Mouse (Mus musculus) mature B cell (primary cell): ENCODE data around the gene Adgrl2.

Experiments
- in situ Hi-C: fragments of 300-500 bp; cut with MboI; formaldehyde crosslinking; loops from 2 replicates; pipeline ENCODE4 v1.14.3; 2019

The Adgrl2 gene

DNA sequence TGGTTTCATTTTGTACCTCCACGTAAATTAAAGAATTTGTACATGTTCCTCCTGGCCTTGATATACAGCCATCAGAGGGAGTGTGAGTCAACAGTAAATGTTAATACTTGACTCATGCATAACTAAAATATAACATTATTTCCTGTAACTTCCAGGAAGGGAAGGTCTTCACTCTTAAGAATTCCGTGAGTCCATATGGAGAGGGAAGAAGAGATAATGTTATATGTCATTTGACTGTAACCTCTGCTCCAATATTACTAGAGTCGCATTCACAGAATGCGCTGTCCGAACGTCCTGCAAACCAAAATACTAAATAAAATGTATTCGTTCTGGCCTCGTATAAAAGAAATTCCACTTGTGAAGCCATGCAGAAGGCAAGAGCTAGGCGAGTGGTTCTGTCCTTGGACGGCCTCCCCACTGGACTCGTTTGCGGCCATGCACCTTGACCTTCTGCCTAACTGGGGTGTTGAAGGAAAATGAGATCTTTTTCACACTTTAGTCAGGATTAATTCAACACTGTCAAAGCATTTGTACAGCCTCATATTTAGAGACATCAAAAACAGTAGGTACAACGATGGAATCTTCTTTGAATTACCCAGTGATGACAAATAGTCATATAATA is 68.3 kb downstream of the Adgrl2 start:
- in situ Hi-C loops = no loop called here

DNA sequence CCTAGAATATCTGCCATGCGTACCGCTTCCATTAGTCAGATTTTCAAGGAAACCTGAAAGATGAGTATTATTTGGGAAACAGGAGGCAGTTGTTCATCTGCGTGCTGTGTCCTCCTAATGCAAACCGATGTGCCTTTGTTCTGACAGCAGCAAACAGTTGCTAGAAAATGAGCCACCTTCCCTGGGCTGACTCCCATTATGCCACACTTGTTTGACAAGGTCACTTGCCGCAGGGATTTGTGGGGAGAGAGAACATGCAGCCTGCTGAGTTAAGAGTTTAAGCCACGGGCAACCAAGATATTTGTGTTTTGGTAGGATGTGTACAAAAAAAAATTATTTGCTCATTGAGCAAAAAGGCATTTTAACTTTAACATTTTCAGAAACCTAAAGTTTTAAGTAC is 69.5 kb downstream of the Adgrl2 start:
- in situ Hi-C loops = no loop called here

DNA sequence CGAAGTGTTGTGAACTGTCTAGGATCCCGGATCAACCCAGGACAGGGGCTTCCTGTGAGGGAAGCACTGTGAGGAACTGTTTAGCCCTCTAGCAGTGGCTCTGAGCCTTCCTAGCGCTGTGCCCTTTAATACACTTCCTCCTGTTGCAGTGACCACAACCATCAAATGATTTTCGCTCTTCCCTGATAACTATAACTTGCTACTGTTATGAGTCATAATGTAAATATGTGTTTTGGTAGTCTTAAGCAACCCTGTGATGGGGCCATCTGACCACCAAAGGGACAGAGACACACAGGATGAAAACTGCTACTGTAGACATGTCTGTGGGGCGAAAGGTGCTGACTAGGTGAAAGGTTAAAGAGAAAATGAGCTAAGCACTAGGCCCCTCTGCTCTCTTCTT is 71.9 kb downstream of the Adgrl2 start:
- in situ Hi-C loops = no loop called here

GRCm38 (mm10) chr3:148917837-148918236 is 72.5 kb downstream of the Adgrl2 start:
- in situ Hi-C loops = no loop called here

- in situ Hi-C loops = no loop called here
These were observed 74.1 kb downstream of the Adgrl2 start for GRCm38 (mm10) chr3:148916226-148916625.

GRCm38 (mm10) chr3:148912944-148913684 is 77.2 kb downstream of the Adgrl2 start:
- in situ Hi-C loops = no loop called here

DNA sequence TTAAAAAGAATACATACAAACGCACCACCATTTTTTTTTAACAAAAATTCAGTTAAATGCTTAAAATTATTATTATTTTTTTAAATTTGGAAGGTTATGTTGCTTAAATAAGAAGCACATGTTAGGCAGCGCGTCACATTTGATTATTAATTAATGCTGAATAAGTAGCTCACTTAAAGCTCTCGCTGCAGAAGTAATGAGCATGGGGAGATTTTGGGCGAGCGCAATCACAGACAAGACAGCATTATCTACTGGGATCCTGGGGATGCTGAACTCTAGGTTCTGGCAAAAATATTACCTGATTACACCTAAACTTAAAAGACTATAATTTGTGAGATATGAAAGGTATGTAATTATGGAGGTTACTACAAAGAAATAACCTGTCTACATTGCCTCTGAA is 77.8 kb downstream of the Adgrl2 start:
- in situ Hi-C loops = no loop called here

DNA sequence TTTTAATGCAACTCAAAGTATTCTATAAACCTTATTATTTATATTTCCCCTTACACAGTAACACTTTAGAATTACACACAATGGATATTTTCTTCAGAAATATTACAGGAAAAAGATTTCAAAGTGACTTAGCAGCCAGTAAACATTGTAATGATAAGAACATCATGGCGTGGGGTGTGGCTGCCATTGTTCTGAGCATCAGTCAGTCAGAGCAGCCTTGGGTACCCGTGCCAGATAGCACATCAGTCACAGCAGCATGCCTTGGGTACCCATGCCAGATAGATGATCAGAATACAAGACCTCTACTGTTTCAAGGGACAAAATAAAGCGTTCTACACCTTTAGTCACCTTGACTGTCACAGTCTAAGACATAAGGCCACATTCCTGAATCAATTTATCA is 82.5 kb downstream of the Adgrl2 start:
- in situ Hi-C loops = no loop called here

DNA sequence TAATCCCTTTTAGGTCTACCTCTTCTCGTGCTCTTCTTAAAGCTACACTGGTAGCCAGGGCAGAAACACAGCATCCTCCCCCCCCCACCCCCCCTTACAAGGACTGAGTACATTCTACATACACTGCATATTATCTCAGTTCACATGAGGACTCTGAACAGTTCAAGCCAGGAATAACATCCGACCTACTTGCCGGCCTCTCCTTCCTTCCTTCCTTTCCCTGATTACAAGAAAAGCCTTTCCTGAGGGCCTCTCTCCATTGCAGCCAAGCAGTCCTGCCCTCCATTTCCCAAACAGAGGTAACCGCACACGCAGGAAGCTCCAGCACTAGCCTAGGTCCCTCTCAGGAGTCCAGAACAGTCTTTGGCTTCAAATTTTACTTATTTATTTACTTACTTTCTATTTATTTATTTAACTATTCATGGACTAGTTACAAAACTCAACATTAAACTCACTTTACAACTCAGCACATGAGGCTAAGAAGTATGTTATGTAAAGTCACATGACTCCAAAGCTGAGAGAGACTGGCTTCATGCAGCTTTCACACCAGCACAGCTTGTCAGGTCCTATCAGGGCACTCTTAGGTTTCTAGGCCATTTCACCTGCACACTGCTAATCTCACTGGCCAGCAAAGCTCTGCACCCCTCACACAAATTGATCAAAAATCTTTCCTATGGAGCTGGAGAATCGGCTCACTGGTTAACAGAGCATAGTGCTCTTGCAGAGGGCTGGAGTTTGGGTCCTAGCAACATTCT is 83.2 kb downstream of the Adgrl2 start:
- in situ Hi-C loops = no loop called here

DNA sequence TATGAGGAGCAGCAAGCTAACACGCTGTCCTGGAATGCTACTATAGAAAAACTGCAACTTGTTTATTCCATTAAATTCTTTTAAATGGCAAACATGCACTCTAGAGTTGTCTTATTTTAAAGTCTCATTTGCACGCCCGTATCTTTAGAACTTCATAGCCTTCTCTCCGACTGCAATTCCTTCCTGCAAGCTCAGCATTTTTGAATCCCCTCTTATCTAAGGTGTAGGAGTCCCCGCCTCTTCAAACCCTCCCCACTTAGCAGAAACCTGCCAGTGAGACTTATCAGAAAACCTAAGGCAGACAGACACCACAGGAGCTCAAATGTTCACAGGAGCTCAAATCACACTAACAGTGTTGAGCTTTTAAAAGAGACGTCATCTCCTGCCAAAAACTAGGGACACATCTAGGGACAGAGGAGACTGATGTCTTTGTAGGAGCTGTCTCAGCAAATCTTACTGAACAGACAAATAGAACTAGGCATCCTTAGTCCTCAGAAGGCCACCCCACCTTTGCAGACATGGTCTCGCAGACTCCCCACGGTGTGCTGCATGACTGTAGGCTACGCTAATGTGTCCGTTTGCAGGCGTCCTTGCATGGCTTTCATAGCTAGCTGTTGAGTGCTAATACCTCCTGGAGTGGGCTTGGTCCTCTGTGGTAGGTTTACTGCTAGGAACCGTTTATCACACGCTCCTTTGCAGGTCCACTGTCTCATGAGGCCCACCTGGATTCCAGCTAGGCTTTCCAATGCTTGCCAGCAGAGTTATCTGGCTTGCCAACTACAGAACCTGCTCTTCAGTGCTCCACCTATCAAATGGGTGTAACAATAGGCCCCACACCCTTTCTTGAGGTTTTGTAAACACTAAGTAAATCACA is 84.2 kb downstream of the Adgrl2 start:
- in situ Hi-C loops = no loop called here

DNA sequence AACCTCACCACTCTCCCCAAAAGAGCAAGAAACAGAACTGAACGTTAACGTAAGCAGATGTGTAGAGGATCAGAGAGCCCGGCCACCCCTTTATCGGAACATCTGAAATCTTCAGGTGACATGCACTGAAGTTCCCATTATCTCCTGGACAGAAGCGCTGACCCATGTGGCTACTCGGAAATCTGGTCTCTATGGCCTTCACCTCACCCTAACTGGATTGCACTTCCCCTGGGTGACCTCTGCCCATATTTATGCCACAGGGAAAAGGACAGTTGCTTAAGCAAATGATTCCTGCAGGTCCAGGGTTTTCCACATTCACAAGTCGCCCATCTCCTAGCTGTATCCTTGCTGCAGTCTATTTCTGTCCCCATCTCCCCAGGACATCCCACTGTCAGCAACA is 84.9 kb downstream of the Adgrl2 start:
- in situ Hi-C loops = no loop called here

DNA sequence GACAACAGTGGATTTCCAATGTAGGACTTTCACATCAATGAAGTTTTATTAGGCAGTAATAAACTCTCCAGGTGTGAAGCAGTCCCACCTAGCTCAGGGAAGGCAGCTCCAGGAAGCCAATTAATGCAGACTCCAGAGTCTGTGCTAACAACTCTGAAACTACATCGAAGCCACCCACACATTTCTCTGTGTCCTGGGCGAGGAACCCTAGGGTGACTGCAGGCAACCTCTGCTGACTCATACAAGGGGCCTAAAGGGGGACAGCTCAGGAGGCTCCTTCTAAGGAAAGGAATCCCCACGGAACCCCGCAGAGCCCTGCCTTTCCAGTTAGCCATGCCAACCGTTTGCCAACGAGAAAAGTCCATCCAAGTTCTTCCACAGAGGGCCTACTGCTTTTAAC is 90.5 kb downstream of the Adgrl2 start:
- in situ Hi-C loops = no loop called here

- in situ Hi-C loops = no loop called here
These were observed 90.9 kb downstream of the Adgrl2 start for GRCm38 (mm10) chr3:148899416-148899815.

GRCm38 (mm10) chr3:148898535-148899250 is 91.7 kb downstream of the Adgrl2 start:
- in situ Hi-C loops = no loop called here

GRCm38 (mm10) chr3:148896281-148896680 is 94.1 kb downstream of the Adgrl2 start:
- in situ Hi-C loops = no loop called here

- in situ Hi-C loops = no loop called here
These were observed 94.8 kb downstream of the Adgrl2 start for GRCm38 (mm10) chr3:148895396-148896109.

- in situ Hi-C loops = no loop called here
These were observed 95.5 kb downstream of the Adgrl2 start for GRCm38 (mm10) chr3:148894867-148895266.

DNA sequence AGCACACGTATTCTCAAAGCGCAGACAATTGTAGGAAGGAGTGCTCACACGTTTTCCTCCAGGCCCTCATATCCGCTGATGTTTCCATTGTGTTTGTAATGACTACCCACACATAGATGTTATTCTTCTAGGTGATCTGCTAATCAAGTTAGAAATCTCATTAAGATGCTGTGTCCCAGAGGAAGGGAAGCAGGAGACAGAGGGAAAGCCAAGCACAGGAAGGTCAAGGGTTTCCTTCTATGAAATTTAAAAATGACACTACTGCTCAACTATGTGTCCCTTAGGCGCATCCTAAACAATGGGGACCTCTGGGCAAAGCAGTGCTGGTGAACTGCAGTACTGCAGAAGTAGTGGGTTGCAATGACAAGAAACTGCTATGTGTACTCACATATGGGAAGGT is 102.5 kb downstream of the Adgrl2 start:
- in situ Hi-C loops = no loop called here

DNA sequence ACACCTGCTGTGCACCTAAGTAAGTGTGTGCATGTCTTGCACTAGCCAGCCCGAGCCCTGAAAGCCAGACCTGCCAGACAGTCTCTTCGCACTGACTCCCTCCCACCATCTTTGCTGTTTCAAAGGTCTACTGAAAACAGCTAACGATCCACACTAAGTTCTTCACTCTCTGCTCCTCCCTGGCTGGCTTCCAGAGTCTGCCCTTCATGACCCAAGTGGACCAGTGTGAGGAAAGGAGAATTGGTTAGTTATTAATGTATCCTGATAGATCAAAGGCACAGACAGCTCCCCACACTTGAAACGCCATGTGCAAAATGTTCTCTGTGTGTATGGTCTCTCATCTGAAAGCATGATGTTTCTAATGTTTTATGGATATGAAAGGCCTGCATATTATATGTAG is 103.4 kb downstream of the Adgrl2 start:
- in situ Hi-C loops = no loop called here

GRCm38 (mm10) chr3:148885980-148886668 is 104.2 kb downstream of the Adgrl2 start:
- in situ Hi-C loops = no loop called here
